Comparison of ENCODE assay signal across 13 mouse cellular contexts in the genomic region with DNA sequence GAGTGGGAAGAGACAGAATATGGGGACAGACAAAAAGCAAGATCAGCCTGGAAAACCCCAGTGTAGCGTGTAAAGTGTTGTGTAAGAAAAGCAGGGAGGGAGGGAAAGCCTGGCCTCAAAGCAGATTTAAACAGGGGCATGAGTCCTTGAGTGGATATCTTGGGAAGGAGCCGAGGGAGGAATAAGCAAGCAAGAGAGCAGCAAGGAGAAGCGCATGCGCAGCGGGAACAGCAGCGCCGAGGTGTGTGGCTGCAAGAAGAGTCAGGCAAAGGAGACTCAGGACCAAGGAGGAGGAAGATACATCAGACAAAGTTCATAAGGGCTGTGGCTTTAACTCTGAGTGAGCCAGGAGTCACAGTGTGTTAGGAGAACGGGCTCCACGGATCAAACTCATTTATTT. TPM values are rescaled to one million over a fixed set of nuclear protein-coding genes. Genes with fewer than 3 reads are reported as not detected.
"Had no signal": no experiment of that assay in that cellular context is flagged by ENCODE, and none has a peak within 500 bp of the region (broad histone marks: within the 10 kb centered on the region; RNA-seq: fewer than 3 reads in every experiment).

No protein-coding gene starts in this region.

- H3K27ac ChIP-seq: limb, embryonic 12.5 days; liver, embryonic 13.5 days; midbrain, embryonic 12.5 days; neural tube, embryonic 13.5 days had no signal

- H3K4me1 ChIP-seq: liver, embryonic 13.5 days had no signal

- H3K4me3 ChIP-seq: limb, embryonic 12.5 days; liver, embryonic 13.5 days; midbrain, embryonic 12.5 days; neural tube, embryonic 13.5 days had no signal

- DNase-seq: kidney, adult 8-10 months; kidney, postnatal 25 days; liver; liver, embryonic 13.5 days; liver, postnatal 0 days; retina, postnatal 1 day; right cerebral cortex, postnatal 14 days; thymus, postnatal 36 days had no signal

RNA-seq across cellular contexts. Expression of gene Grik3, which starts 30.7 kb away (rescaled TPM):
- total RNA-seq: megakaryocyte-erythroid progenitor cell, adult 5-6 weeks had no signal
- polyA plus RNA-seq: limb, embryonic 12.5 days; lung, embryonic 16.5 days had no signal
